Mouse (Mus musculus) frontal cortex, postnatal 14 days (tissue): Measurements from ENCODE around the gene Ppef2.

ENCODE experiments used
- DNase-seq, 2 experiments: peaks; one replicate each; pipeline ENCODE4 v3.0.0; 2022; ENCODE audit warnings: low spot score in 2 of 2

The Ppef2 gene

DNA sequence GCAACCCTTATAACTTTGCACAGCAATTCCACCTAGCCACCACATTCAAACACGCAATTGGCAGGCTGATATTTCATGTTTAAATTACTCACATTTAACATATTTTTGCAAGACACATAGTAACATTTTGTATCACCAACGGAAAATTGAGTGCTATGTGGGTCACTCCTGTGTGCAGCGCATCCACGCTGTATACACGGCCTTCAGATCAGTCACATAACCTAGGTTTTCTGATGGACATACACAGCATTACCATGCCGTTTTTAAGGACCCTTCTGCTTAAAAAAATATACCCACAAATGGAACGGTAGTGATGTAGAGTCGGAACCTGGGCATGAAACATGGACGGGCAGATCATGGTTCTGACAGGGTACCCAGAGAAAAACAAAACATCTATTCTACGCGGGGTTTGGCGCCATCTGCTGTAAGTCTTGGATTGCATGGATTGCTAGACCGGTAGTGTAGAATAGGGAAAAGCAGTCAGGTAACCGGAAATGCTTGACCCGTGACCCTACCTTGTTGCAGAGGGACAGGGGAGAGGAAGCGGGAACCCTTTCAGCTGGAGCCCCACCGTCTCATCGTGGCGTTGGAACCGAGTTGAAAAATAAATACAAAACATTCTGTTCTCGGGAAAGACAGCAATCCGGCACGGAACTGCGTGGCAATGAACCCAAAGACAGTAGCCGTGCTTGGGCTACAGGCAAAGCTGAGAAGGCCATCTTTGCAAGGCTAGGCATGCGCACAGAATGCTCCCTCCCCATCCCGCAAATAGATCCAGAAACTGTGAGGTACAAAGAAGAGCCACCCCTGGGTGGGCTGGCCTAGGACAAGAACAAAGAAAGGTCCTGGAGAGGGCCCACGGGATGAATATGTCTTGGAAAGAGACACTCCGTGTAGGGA lies 16.5 kb downstream of the Ppef2 start:
- peak; percentile 47 to 74 for DNase-seq

DNA sequence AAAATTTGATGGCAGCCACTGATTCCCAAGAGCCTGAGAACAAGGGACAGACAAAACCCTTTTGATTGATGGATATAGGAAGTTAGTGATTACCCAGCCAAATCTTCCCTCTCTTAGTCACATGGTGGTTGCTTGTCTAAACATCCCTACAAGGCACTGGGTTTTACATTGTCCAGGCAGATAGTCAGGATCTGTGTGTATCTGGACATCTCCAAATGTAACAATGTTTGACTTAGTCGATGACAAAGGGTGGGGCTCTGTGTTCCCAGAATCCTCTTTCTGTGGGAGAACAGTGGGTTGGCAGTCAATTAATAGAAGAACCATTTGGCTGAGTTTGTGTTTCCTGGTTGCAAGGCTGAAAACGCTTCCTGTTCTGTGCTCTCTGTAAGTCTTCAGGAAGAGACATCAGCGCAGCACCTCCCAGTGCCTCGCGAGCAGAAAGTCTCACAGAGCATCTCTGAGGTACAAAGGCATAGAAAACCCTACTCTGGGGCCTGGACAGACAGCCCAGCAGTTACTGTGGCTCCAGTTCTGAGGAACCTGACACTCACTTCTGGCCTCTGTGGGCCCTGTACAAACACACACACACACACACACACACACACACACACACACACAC lies 21.0 kb downstream of the Ppef2 start:
- DNase-seq, result no peak

DNA sequence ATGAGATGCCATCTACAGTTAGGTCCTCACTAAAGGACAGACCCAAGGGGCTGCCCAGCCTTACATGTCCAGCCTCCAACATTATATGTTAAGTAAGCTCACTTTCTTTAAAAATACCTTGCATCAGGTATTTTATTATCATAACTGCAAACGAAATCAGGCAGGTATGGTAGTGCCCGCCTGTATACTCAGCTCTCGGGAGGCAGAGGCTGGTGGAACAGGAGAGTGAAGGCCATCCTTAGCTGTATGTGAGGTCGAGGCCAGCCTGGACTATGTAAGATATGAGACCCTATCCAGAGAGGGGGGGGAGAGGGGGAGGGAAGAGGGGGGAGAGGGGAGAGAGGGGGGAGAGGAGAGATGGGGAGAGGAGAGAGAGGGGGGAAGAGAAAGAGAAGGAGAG lies 22.7 kb downstream of the Ppef2 start:
- no peak for DNase-seq

DNA sequence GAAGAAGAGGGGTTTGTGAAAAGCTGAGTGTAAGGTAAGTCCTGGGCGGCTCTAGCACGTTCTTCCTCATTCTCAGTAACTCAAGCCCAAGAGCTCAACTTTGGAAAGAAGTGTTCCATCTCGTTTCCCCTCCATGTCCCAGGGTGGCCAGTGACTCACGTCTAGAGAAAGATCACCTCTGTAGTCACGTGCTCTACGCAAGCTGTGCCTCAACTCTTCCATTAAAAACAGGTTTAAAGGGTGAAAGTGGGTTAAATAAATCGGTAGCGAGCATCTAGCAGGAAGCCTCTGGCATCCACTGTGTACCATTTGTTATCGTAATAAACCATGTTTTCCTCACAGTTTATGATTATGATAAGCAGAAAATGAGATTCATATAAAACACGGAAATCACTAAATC lies 24.2 kb downstream of the Ppef2 start:
- DNase-seq, result no peak

DNA sequence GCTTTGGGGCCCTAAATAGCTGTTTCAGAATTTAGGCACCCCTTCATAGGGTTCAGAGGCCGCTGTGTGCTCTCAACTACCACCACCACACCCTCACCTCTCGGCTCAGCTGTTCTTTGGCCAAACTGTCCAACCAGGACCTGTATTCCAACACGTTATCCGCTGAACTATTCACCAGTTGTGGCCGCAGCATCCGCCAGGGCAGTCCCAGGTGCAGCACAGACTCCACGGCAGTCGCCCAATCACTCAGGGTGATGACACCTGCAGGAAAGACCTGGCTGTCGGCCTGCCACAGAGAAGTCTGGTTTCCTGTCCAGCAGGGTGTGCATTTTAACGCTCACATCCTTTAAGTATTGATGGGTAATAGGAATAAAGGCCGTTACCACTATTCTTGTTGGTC lies 25.8 kb downstream of the Ppef2 start:
- DNase-seq, result no peak

DNA sequence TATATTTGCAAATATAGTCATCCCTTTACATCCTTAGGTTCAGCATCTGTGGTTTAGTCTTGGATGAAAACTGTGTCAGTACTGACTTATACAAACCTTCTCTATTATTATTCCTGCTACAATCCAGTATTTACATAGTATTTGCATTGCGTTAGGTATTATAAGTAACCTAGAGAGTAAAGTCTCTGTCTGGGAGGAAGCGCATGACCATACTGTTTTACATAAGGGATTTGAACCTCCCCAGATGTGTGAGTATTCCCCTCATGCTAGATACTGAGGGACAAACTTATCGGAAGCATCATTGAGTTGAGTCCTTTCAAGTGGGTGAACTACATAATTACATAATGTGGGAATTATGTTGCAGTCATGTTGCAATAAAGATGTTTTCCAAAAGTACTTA lies 26.6 kb downstream of the Ppef2 start:
- no peak for DNase-seq

DNA sequence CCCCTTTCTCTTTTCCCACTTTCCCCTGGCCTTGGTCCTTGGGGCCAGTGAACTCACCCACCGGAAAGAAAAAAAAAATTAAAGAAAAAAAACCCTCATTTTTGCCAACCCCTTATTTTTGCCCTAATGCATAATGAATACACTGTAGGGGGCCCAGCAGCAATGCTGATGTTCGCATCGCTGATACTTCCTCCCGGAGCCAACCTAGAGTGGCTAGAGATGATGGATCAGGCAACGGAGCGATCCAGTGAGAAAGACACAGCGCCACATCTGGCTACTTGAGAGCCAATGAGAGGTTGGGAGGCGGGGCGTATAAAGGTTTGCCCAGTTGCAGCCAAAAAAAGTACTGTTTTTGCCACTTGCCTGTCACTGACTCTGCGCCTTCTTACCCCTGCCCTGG lies 27.3 kb downstream of the Ppef2 start:
- DNase-seq, result no peak

DNA sequence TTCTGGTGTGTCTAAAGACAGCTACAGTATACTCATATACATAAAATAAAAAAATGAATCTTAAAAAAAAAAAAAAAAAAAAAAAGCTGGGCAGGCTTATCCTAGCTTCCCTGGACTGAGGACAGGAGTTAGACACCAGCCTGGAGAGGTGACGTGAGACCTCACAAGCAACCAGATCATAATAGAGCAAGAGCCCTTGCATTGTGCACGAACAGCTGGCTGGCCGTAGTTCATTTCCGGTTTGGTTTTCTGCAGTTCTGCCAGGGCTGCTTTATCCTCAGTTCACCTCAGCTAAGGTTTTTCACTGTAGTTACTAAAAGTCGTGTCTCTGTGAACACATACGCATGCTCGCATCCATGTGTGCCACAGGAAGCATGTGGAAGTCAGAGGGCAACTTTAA lies 28.3 kb downstream of the Ppef2 start:
- DNase-seq, result no peak

DNA sequence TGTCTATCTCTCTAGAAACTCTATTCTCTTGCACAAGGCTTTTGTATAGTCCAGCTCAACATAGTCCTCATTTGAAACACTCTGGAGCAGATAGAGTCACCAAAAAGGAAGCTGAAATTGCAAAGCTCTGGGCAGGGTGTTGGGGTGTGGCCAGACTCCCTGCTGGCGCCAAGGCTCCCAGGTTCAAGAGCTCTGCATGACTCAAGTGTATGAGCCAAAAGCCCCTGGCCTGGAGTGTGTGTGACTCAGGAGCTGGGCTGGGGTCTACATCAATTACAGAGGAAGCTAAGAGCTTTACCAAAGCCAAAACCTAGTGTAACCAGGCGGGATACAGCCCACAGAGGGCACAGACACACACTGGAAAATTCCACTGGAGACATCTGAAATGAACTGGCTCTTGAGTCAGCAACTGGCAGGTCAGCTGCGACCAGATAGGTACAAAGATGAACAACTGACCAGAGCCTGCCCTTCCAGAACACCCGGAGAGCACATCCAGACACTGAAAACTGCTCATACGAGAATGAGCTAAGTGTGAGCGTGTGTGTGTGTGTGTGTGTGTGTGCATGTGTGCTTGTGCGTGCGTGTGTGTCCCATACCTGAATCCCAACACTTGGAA lies 35.7 kb downstream of the Ppef2 start:
- no peak for DNase-seq

DNA sequence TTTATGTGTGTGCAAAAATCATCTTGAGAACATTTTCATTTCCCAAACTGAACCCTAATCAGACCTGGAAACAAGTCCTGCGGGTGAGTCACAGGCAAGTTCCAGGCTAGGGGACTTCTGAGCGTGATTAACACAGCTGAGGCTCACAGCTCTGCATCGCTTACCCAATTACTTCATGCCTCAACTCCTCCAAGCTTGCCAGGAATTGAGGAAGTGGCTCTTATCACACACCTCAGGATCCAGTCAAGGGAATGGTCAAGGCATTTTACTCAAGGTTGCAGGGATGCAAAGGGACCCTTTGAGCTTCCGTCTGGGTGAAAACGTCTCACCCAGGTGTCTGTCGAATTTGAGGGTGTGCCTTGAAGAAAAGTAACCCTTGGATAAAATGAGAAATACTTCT lies 36.3 kb downstream of the Ppef2 start:
- no peak for DNase-seq

DNA sequence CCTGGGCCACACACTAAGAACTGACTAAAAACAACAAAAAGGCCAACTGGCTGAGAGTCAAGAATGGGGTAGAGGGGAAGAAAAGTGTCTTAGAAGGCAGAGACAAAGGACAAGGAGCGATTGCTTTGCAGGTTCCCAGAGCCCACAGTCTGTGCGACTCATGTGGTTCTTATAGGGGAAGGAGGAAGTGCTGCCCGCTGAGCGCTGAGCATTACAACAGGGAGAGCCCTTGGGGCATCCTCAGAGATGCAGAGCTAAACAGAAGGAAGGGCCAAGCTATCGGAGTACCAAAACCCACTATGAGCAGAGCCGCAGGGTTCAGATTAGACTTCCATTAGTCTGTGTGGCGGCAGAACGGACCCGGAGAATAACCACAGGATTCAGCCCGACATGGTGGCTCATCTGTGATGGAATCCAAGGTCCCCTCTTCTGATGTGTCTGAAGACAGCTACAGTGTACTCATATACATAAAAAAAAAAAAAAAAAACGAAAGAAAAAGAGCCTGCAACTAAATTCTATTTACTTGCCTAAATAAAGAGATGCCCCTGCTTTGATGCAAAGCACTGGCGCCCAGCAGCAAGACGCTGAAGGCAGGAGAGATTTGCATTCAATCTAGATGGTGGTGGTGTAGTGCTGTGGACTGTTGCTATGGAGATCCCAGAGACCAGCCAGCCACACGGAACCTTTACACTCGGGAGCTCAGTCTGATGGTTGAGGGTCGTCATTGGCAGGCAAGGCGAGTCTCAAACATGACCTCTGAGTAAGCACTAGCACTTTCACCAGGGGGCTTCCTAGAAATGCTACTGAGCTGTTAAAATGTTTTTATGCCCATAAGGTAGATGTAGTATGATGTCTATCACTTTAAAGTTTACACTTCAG lies 36.9 kb downstream of the Ppef2 start:
- DNase-seq, result no peak

DNA sequence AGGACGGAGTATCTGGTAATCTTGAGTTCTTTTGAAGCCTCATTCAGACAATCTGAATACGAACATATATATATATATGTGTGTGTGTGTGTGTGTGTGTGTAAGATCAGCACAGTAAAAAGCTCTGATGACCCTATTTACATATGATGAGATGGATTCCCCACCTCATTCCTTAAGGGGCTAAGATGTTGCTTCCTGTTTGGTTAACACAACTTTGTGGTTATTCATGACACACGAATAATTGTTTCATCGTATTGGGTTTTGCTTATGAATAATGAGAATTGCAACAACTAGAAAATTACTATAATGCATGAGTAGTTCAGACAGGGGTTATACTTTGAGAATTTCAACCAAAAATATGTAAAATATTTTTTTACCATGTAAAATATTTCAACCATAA lies 40.8 kb downstream of the Ppef2 start, which contains the start of gene U90926:
TSS of gene U90926 (minus strand) at position 101 of the 400 bp plus-strand sequence.
- no peak for DNase-seq

DNA sequence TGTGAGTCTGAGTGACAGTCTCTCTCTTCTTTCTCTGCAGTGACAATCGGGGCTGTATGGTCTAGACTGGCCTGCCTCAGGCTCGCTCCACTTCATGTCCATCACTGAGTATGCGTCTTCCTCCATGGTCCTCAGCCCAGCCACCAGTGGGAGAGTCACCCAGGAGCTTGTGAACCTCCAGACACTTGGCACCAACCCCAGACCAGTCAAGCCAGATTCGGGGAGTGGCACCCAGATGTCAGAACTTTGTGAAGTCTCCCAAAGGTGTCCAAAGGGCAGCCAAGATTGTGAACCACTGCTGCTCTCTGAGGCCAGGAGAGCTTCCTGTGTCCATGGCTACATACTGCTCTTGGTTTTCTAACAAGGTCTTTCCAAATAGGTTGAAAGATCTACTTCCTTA lies 43.8 kb downstream of the Ppef2 start:
- no peak for DNase-seq

DNA sequence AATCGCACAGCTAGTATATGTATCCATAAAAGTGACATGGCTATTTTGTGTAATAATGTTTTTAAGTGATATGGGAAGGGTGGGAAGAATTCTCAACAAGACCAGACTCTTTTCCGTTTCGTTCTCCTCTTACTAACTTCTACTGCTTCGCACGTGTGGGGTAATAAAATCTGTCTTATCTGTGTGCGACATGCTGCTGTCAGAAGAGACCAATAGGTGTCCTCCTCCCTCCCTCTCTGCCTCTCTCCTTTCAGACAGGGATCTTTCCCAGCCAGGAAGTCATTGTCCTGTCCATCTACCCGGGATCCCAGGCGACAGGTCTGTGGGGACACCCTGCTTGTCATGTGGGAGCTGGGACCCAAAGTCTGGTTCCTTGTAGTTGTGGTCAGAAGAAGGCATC lies 45.9 kb downstream of the Ppef2 start:
- no peak for DNase-seq

DNA sequence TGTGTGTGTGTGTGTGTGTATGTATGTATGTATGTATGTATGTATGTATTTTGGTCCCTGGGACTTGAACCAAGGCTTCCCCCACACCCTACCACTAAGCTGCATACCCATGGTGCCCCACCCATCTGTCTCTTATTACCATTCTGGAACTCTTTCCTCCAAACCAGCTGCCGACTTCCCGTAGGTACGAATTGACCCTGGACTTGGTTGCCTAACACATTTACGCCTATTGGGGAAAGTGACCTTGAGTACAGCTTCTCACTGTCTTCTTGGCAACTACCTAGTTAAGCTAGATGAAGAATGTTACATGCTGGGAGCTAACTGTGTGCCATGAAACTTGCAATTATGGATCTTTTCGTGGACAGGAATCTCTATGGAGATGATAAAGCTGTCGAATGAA lies 50.0 kb downstream of the Ppef2 start:
- no peak for DNase-seq

DNA sequence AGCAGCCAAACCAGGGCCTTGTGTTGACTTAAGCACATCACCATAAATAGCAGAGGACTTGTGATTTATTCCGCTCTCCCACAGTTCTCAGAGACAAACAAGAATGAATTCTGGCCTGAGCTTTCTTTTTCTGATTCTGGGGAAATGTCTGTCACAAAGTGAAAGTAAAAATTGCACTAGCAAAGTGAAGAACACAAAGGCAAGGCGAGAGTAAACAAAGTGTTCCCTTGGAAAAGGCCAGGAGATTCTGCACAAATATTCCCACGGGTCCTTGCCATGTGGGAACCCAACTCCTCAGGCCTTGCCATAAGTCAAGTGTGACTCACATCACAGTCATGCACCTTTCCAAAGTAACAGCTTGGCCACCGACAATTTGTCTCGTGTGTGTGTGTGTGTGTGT lies 50.4 kb downstream of the Ppef2 start:
- DNase-seq, result no peak

DNA sequence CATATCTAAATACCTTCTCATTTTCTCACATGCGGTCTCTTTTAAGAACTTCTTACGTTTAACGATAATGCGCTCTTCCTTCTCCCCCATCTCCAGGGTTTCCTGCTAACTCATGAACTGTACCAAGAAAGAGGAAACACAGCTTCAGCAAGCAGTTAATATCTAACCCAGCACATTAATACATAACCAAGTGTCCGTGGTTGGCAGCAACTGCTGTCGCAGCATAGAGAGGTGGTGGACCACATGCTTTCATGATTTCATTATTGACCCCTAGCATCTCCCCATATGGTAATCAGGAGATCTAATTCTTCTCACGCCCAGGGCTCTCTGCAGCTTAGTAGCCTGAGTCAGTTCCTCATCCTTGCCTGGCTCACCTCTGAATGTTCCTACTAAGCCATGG lies 50.9 kb downstream of the Ppef2 start:
- DNase-seq, result no peak

DNA sequence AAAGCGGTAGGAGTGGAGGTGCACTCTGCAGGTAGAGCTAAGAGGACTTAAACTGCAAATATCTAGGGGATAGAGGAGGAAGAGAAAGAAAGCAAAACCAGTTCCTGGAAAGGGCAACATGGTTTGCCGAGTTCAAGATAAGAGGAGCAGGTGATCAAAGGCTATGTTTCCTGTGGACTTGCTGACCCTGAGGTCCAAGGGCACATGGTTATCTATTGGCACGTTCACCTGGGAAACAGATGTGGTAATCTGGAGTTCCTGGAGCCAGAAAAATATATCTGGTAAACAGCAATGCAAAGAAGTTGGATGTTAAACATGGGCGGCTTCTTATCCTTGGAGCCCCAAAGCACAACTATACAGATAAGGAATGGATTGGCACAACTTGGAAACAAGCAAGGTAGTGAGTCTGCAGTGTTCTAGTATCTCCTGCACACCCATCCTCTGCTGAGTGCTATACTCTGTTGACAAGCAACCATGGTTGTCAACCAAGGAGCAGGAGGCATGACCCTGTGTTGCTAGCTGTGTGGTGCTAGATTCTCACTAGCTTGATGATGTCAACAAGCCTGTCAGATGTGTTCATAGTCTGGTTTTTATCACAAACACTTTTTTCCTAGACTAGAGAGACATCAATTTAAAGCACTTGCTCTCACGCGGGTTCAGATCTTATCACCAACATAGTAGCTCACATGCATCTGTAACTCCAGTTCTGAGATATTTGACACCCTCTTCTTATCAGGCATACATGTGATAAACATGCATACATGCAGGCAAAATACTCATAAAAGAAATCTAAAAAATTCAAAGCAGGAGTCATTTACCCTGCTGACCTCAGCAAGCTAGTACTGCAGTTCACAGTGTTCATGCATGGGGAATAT lies 51.7 kb downstream of the Ppef2 start:
- no peak for DNase-seq

DNA sequence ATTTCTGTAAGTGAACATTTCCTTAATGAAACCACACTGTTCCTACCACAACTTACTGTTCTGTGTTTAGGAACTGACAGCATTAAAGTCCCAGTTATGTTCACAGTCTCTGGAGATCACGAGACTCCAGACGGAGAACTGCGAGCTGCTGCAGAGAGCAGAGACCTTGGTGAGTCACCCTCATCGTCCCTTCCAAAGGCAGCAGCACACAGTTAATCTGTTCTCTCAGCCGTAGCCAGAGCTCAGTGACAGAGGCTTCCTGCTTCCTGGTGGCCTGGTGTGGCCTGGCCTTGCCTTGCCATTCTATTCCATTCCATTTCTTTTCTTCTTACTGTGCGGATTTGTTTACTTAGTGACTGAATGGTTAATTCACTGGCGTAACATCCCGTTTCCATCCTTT lies 57.8 kb downstream of the Ppef2 start:
- no peak for DNase-seq

DNA sequence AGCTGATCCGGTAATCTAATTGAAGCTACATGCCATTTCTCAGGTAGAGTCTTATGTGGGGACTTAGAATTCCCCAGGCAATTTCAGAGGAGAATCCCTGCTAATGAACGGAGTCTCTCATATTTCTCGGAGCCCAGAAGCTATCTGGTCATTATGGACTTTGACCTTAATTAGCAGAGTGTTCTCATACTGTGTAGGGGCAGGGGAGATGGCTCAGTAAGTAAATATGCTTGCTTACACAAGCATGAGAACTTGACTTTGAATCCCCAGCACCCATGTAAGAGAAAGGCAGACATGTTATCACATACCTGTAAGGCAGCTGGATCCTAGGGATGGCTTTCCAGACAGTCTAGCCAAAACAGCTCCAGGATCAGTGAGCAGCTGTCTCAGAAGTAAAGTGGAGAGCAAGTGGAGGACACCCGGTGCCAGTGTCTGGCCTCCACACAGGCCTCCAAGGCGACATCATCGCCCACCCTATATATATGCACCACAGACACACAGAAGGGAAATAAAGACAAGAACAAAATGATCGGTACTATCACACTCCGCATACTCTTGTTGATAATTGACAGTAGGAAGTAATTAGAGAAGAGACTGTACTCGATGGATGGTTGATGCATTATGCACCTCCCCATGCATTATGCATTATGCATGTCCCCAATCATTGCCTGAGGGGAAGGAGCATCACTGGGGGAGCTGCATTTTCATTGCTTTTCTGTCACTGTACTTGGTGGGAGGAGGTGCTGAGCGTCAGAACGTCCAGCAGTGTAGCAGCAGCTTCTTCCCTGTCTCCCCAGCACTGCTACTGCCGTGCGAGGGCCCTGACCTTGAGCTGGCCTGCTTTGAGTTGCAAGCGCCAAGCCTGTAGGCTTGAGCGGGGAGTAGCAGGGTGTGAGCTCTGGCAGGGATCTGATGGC lies 58.9 kb downstream of the Ppef2 start:
- no peak for DNase-seq
